Mouse (Mus musculus): ENCODE measurements at regions not wholly inside any gene's neighbourhood (a gene's known extent, or its start where the extent isn't known, plus 50 kb on each side); places are given as distances from the start of the nearest gene placed in this dataset.

DNA sequence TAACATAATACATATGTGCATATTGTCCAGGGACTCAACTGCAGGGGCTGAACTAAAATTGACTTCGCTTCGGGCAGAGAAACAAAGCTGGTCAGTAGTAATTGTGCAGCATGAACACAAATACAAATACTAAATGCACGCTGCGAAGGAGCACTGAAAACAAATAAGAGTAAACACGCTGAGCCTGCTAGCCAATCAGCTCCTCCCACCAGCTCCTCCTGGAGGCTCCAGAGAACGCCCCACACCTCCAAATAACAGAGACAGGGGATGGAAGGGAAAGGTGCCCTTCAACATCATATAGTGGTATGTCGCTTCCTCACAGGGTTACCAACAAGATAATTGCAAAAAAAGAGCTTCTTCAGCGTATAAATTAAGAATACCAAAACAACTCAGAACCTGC is 159.6 kb downstream of the Gm11361 start:
- DNase-seq (ENCODE audit: low spot score in 2 of 2): peak; percentile 37 to 51

DNA sequence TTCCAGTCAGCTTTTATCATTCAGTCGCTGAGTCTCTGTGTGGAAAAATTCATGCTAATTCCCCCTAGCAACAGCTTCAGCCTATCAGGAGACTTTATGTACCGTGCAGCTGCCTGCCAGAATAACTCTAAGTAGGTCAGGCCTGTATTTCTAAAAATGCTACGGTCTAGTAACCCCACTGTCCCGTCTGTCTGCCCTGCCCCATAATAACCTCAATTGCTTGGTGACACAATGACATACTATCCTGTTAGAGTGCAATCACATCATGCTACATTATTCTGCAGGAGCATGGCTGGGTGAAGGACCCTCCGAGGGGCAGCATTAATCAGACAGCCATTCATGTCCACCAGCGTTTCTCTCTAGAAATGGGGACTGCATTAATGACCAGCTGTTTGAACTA is 158.9 kb downstream of the Gm11361 start:
- DNase-seq (ENCODE audit: low spot score in 2 of 2): peak; percentile 67 to 83

DNA sequence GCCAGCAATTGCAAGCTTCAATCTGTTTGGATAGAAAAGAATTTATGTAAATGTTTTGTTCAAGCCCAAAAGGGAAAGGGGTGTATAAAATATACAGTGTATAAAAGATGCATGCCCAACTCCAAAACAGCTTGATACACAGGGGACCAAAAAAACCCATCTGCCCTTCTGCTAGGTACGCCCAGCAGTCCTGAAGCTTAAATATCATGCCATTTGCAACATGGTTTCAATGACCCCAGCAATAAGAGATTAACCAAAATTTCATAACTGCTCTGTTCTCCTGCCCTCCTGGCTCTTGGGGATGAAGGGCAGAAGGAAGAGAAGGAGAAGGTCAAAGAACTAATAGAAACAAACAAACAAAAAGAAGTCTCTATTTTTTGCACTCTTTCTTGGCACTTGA is 158.4 kb downstream of the Gm11361 start:
- DNase-seq (ENCODE audit: low spot score in 2 of 2): peak; percentile 7 to 14

GRCm38 (mm10) chr13:28410324-28410723 is 153.0 kb downstream of the Gm11361 start:
- no peak for DNase-seq (ENCODE audit: low spot score in 2 of 2)

DNA sequence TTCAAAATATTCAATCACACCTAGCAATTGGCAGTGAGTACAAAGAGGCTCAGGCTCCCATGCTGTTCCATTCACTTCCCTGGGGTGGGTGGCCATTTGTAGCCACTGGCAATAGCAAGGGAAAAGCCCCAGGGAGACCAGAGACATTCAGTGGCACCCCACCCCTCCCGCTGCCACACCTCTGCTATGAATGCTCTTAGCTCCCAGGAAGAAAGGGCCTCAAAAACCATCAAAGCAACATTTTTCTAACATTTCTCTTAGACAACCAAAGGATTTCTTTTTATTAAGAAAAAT is 152.2 kb downstream of the Gm11361 start:
- DNase-seq (ENCODE audit: low spot score in 2 of 2): no peak

DNA sequence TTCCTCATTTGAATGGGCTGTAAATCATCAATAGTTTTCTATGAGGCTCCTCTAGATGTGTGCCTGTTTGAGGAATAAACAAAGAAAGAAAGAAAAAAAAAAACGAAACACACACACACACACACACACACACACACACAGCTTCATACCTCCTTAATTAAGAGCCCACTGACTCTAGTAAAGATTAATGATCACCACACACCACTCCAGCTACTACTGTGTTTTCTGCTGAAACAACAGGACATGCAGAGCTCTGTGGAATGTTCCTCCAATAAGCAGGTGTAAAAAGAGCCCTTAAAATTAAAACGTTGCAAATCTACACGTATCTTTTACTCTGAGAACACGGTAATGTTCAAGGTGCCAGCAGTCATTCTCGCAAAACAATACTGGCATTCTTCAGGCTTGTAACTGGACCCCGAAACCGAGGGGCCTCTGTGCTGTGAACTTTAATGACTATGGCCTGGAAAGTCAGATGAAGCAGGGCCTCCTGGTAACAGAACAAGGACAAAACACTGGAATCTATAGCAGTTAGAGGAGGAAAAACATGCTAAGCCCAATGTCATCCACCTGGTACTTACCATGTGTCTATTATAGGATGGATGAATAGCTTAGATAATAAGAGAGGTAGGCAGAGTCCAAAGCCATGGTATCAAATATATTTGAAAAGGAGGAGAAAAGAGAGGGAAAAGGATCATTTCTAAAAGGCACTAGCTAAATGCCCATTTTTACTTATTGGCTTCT is 151.7 kb downstream of the Gm11361 start:
- DNase-seq (ENCODE audit: low spot score in 2 of 2): no peak

DNA sequence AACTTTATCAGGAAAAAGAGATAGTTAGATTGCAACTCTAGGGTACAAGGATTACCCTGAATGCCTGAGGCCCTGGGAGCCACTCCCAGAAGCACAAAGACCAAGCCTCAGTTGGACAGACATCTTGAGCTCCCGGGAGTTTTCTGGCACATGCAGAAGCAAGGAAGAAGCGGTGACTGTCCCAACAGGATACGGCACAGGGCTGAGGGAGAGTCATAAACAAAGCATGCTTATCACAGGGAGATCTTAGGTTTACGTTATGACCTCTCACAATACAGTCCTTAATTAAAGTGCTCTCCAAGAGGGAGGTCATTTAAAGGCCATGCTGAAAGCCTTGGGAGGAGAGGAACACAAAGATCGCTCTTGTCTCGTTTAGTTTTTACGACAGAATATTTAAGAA is 143.1 kb downstream of the Gm11361 start:
- no peak for DNase-seq (ENCODE audit: low spot score in 2 of 2)

Small RNAs in the stretch of these regions (microRNA-seq; reads per million reads assigned to microRNA genes)
- 0 reads per million in 2 experiments for gene Mir6368

Measured in layer of hippocampus, postnatal 14 days (tissue).